Mouse (Mus musculus) midbrain, embryonic 15.5 days (tissue): Measurements from ENCODE around the gene Adgrb2. TPM values are rescaled to one million over a fixed set of nuclear protein-coding genes. Genes with fewer than 3 reads are reported as not detected.

ENCODE experiments used
- ATAC-seq: fragments of 200-750 bp; cut with Nextera tagmentation; replicated peaks from 2 replicates; pipeline ENCODE4 v1.8.0; 2017; ENCODE audit warnings: moderate TSS enrichment
- H3K27ac ChIP-seq: fragments of 300-500 bp; sonication (generic); 2 replicates; pipeline ENCODE4 v1.5.1; 2015; ENCODE audit warnings: mild to moderate bottlenecking, inconsistent platforms
- H3K27me3 ChIP-seq: fragments of 300-500 bp; sonication (generic); replicated peaks from 2 replicates; pipeline ENCODE4 v1.6.1; 2015; ENCODE audit warnings: inconsistent platforms
- H3K36me3 ChIP-seq: fragments of 300-500 bp; sonication (generic); replicated peaks from 2 replicates; pipeline ENCODE4 v1.6.1; 2015; ENCODE audit warnings: inconsistent platforms
- H3K4me1 ChIP-seq: fragments of 300-500 bp; sonication (generic); 2 replicates; pipeline ENCODE4 v1.6.1; 2015; ENCODE audit warnings: inconsistent platforms
- H3K4me2 ChIP-seq: fragments of 300-500 bp; sonication (generic); 2 replicates; pipeline ENCODE4 v1.6.1; 2015; ENCODE audit warnings: inconsistent platforms, mild to moderate bottlenecking, moderate library complexity
- H3K4me3 ChIP-seq: fragments of 300-500 bp; sonication (generic); 2 replicates; pipeline ENCODE4 v1.5.1; 2015; ENCODE audit warnings: mild to moderate bottlenecking, inconsistent platforms
- H3K9ac ChIP-seq: fragments of 300-500 bp; sonication (generic); 2 replicates; pipeline ENCODE4 v1.6.1; 2015; ENCODE audit warnings: mild to moderate bottlenecking, inconsistent platforms
- H3K9me3 ChIP-seq: fragments of 300-500 bp; sonication (generic); 2 replicates; pipeline ENCODE4 v1.6.1; 2016; ENCODE audit warnings: inconsistent platforms
- WGBS: fragments of 180-500 bp; shearing (Covaris S2); methylation state at CpG from one replicate; pipeline ENCODE4 v1.1.7; 2015; ENCODE audit warnings: mixed read lengths; 5-methylcytosine and 5-hydroxymethylcytosine counted together
- polyA plus RNA-seq: library from polyadenylated mRNA; unstranded; fragments of >200 nt; fragmentation: Nextera tagmentation; extraction: Ambion mirVana; gene quantifications from 2 replicates; pipeline ENCODE4 v1.2.1, GENCODE M21; 2015

The Adgrb2 gene
- polyA plus RNA-seq, 1 experiment from 2014 or later, result 19.4 TPM

DNA sequence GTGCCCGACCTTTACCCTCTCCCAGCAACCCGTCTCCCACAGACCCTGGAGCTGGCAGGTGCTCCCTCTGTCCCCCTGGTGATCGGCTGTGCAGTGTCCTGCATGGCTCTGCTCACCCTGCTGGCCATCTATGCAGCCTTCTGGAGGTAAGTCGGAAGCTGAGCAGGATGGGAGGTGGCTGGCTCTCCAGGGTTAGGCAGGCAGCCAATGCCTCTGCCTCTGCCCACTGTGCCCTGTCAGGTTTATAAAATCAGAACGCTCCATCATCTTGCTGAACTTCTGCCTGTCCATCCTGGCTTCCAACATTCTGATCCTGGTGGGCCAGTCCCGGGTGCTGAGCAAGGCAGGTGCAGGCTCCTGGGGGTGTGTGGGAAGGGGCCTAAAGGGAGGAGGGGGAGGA is 27.6 kb downstream of the Adgrb2 start:
- Histone ChIP-seq H3K36me3 (peaks cover 27% of the 10 kb centered on the region; the same call in 1 of the 2 replicates), H3K4me1 (no peaks in the 10 kb centered on the region; the same call in 1 of the 2 replicates), H3K27me3 (no peaks in the 10 kb centered on the region), H3K4me3 (no peak overlapping the region), H3K9me3 (no peaks in the 10 kb centered on the region), H3K27ac (no peak overlapping the region), H3K4me2 (no peak overlapping the region), H3K9ac (no peak overlapping the region)
- WGBS, result 88% methylated on average over 6 of the region's 6 CpGs
- no peak for ATAC-seq

DNA sequence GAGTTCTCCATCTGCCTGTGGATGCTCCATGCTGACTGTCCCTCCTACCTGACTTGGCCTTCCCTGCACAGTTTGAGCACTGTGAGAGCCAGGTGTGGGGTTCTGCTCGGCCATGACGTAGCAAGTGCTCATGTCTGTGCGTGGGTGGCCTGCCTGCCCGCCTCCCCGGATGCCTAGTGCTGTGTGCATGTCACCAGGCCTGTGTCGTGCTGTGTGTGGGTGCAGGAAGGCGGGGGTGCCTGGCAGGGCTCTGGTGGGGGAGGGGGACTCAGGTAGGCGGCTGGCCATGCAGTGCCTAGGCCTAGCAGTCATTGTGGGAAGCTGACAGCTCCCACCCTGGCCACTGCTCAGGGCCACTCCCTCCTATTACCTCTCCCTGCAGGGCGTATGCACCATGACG is 28.4 kb downstream of the Adgrb2 start:
- Histone ChIP-seq H3K4me1 (no peaks in the 10 kb centered on the region; the same call in 1 of the 2 replicates), H3K27me3 (no peaks in the 10 kb centered on the region), H3K27ac (no peak overlapping the region), H3K9me3 (no peaks in the 10 kb centered on the region), H3K9ac (no peak overlapping the region), H3K36me3 (peaks cover 26% of the 10 kb centered on the region; the same call in 1 of the 2 replicates), H3K4me3 (no peak overlapping the region), H3K4me2 (no peak overlapping the region)
- WGBS, result 78% methylated on average over 10 of the region's 10 CpGs
- no peak for ATAC-seq

DNA sequence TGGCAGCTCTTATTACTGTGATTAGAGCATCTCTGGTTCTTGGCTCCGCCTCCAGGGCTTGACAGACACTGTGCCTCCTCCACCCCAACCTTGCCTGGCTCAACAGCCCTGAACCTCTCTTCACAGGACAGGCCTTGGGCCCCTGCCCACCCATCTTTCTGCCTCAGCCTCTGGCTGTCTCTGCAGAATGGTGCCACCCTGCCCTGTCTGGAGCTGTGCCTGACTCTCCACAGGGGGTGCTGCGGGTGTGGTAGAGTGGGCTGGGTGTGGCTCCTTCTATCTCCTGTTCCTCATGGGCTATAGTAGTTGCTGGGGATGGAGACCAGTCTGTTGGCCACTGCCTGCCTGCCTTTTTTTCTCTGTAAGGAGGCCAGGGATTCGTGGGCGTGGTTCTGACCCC is 31.3 kb downstream of the Adgrb2 start:
- 74% methylated on average over 4 of the region's 4 CpGs for WGBS

DNA sequence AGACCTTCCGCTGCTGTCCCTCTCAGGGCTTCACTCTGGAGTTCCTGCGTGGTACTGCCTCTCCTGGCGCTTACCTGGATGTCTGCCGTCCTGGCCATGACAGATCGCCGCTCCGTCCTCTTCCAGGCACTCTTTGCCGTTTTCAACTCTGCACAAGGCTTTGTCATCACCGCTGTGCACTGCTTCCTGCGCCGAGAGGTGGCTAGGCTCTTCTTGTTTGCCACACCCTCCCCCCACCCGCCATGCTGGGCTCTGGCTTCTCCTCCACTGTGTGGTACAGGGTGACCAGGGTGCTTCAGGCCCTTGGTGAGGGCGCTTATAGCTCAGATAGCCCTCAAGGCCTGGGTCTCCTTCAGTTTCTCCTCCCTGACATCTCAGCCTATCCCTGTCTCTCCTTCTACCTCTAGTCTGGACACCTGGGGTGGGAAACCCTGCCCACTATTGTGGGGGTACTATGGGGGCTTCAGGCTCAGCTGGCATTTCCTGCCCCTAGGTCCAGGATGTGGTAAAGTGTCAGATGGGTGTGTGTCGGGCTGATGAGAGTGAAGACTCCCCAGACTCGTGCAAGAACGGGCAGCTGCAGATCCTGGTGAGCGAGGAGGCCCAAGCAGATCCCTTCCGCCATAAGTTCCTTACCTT is 32.5 kb downstream of the Adgrb2 start:
- Histone ChIP-seq H3K36me3 (peaks cover 12% of the 10 kb centered on the region; the same call in 1 of the 2 replicates), H3K9ac (no peak overlapping the region), H3K4me3 (no peak overlapping the region), H3K27me3 (no peaks in the 10 kb centered on the region), H3K9me3 (no peaks in the 10 kb centered on the region), H3K4me2 (no peak overlapping the region), H3K27ac (no peak overlapping the region), H3K4me1 (no peaks in the 10 kb centered on the region; the same call in 1 of the 2 replicates)
- ATAC-seq, result no peak
- WGBS, result 83% methylated on average over 18 of the region's 18 CpGs

More for the DNA sequence above, 31.3 kb downstream of the Adgrb2 start:
- Histone ChIP-seq H3K36me3 (peaks cover 21% of the 10 kb centered on the region; the same call in 1 of the 2 replicates), H3K4me3 (no peak overlapping the region), H3K9ac (no peak overlapping the region), H3K27ac (no peak overlapping the region), H3K9me3 (no peaks in the 10 kb centered on the region), H3K4me2 (no peak overlapping the region), H3K4me1 (no peaks in the 10 kb centered on the region; the same call in 1 of the 2 replicates), H3K27me3 (no peaks in the 10 kb centered on the region)
- no peak for ATAC-seq

DNA sequence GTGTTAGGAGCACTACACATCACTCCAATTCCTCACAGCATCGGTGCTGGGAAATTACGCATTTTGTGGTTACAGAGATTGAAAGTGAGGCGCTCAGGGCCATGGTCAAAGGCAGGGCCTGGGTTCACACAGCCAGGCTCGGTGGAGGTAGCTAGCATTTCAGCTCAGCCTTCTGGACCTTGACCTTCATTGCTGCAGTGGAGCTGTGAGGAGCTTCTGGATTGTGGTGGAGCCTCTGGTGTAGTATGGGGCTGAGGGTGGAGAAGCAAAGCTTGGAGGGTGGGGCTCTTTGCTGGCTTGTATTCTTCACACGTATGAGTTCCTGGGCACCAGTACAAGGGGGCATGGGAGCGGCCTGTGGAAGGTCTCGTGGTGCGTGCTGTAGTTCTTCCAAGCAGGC is 38.3 kb downstream of the Adgrb2 start:
- 90% methylated on average over 8 of the region's 8 CpGs for WGBS
- H3K4me3 ChIP-seq, result no peak overlapping the region
- no peaks in the 10 kb centered on the region for H3K9me3 ChIP-seq
- no peaks in the 10 kb centered on the region for H3K27me3 ChIP-seq
- no peak for ATAC-seq
- no peak overlapping the region for H3K27ac ChIP-seq
- peaks cover 7% of the 10 kb centered on the region; the same call in 1 of the 2 replicates for H3K36me3 ChIP-seq
- no peak overlapping the region for H3K9ac ChIP-seq
- H3K4me2 ChIP-seq, result no peak overlapping the region
- peaks cover 7% of the 10 kb centered on the region for H3K4me1 ChIP-seq

DNA sequence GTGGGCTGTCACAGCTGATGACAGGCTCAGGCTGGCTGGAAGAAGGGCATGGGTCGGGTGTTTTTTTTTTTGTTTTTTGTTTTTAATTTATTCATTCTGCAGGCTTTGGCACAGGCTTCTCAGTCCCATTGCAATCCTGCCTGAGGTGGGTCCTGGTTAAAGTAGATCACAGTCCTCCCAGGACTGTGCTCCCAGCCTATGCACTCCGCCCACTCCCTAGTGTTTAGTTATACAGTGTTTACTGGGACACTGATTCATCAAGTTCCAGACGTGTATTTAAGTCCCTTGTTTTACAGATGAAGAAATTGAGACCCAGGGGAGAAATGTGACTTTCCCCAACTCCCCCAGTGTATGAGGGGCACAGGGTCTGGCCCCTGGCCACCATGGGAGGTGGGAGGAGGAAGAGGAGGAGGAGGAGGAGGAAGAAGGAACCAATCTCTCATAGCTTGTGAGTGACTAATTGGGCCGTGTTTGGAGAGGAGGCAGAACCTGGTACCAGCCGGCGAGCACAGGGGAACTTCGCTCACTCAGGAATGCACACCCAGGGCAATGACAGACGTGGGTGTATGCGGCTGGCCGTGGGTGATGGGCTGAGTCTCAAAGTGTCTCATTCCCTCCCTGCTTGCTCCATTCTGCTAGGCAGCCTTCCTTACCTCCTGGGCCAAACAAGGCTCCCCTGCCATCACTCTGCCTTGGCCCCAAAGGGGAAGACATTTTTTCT is 39.0 kb downstream of the Adgrb2 start:
- no peak overlapping the region for H3K4me2 ChIP-seq
- no peak for ATAC-seq
- 76% methylated on average over 10 of the region's 10 CpGs for WGBS
- peaks cover 5% of the 10 kb centered on the region; the same call in 1 of the 2 replicates for H3K36me3 ChIP-seq
- H3K4me1 ChIP-seq, result peaks cover 12% of the 10 kb centered on the region
- no peaks in the 10 kb centered on the region for H3K9me3 ChIP-seq
- no peak overlapping the region for H3K9ac ChIP-seq
- no peaks in the 10 kb centered on the region for H3K27me3 ChIP-seq
- H3K4me3 ChIP-seq, result no peak overlapping the region
- H3K27ac ChIP-seq, result no peak overlapping the region

DNA sequence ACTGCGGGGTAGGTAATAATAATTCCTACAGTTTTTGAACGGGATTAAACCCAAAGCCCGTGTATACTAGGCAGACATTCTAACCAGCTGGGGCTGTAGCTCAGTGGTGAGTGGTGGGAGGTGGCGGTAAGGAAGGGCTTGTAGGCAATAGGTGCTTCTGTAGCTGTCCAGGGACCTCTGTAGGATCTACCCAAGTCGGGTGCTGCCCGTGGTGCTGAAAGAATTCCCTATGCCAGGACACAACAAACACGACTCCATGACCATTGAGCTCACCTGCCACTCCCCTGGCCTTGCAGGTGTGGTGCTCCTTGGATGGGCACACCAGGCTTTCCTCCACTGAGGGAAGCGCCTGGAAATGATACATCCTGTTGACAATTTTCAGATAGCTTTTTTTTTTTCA is 40.9 kb downstream of the Adgrb2 start:
- H3K27ac ChIP-seq, result no peak overlapping the region
- no peak overlapping the region for H3K4me2 ChIP-seq
- H3K27me3 ChIP-seq, result no peaks in the 10 kb centered on the region
- H3K4me1 ChIP-seq, result peaks cover 12% of the 10 kb centered on the region
- WGBS, result 54% methylated on average over 8 of the region's 8 CpGs
- ATAC-seq, result no peak
- no peak overlapping the region for H3K4me3 ChIP-seq
- no peak overlapping the region for H3K9ac ChIP-seq
- no peaks in the 10 kb centered on the region; the same call in 1 of the 2 replicates for H3K36me3 ChIP-seq
- no peaks in the 10 kb centered on the region for H3K9me3 ChIP-seq

DNA sequence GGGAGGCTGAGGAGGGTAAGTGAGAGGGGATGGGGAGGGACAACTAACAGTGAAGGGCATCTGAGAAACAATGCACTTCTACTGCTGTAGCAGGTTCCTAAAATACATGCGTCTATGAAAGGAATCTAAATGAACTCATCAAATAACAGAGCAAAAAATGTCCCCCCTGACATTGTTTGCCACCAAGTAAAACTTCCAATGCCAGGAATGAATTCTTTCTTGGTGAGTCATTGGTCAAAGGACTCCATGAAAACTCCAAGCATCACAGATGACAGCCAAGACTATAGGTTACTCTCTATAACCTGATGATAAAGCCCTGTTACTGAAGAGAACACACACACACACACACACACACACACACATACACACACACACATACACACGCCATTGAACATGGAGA is 46.5 kb downstream of the Adgrb2 start:
- H3K4me1 ChIP-seq, result peaks cover 39% of the 10 kb centered on the region
- WGBS, result 84% methylated on average over 2 of the region's 2 CpGs

DNA sequence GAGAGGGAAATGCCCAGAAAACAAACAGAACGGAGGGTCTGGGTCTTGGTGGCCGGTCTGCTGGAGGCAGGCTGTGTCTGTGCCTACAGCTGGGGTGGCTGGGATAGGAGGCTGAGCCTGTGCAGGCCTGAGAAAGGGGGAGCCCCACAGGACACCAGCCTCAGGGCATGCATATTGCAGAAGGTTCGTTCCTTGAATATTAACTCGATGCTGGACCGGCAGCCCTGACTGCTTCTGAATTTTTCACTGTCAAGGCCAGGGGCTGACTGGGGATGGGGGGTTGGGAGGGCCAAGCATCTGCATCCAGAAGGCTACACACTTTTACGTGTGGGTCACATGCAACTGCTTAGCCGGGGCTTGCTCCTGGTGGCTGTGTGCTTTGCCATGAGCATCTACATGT is 48.8 kb downstream of the Adgrb2 start:
- Histone ChIP-seq H3K9me3 (no peaks in the 10 kb centered on the region), H3K27me3 (no peaks in the 10 kb centered on the region), H3K27ac (peak overlapping the region; percentile 51), H3K36me3 (no peaks in the 10 kb centered on the region), H3K9ac (no peak overlapping the region), H3K4me1 (peaks cover 36% of the 10 kb centered on the region), H3K4me2 (no peak overlapping the region), H3K4me3 (no peak overlapping the region)
- ATAC-seq, result peak; percentile 69
- 38% methylated on average over 7 of the region's 7 CpGs for WGBS

More for the DNA sequence above, 46.5 kb downstream of the Adgrb2 start:
- H3K9me3 ChIP-seq, result no peaks in the 10 kb centered on the region
- ATAC-seq, result no peak
- H3K9ac ChIP-seq, result no peak overlapping the region
- no peaks in the 10 kb centered on the region for H3K27me3 ChIP-seq
- no peak overlapping the region for H3K4me2 ChIP-seq
- no peaks in the 10 kb centered on the region for H3K36me3 ChIP-seq
- no peak overlapping the region for H3K4me3 ChIP-seq
- no peak overlapping the region for H3K27ac ChIP-seq

DNA sequence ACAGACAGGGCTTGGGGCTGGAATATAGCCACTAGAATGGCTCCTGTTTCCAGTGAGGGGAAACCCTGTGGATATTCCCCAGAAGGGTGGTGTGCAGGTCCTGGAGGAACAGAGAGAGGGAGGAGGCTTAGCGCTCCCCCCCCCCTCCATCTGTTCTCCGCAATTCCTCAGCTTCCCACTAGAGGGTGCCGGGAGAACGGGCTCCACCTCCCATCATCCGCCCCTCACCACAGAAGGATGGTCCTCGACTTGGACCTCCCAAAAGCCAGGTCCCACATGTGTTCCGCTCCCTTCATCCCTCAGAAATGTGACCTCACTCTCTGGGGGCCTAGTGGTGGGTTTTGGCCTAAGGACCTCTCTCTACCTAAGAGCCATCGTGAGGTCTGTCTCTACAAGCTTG is 51.4 kb downstream of the Adgrb2 start:
- Histone ChIP-seq H3K27me3 (no peaks in the 10 kb centered on the region), H3K4me1 (peaks cover 36% of the 10 kb centered on the region), H3K4me3 (no peak overlapping the region), H3K9me3 (no peaks in the 10 kb centered on the region), H3K27ac (no peak overlapping the region), H3K36me3 (no peaks in the 10 kb centered on the region), H3K4me2 (no peak overlapping the region), H3K9ac (no peak overlapping the region)
- WGBS, result 8% methylated on average over 7 of the region's 8 CpGs
- peak; percentile 14; the same call in 1 of the 2 replicates for ATAC-seq

DNA sequence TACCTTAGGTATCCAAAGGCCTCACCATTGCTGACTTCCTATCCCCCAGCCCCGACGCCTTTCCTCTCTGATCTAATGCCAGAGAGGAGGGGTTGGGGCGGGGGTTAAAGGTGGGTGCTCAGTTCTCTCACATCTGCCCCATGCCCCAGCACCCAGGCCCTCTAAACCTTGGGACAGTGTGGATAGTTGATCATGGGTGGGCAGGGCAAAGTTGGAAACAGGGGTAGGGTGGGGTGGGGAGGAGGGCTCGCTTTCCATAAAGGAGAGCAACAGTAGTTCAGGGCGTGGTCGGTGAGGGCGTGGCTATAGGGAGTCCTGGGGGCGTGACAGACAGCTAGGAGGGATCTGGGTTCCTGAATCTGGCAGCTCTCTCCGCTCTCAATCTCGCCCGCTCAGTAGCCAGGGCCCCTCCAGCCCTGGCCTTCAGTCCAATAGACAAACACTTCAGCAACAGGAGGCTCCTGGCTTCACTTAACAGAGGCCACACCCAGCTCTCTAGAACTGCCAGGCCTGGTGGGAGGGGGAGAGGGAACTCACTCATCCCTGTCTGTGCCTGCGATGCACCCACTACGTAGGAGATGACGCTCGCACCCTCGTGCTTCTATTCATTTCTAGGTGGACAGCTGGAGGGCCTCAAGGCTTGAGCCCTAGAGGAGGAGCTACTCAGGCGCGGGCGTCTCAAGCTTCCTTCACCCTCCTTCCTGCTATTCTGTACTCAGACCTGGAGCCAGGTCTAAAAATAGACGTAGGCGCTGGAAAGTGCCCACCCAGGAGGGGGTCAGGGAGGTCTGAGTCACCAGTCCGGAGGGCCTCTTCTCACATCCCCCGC is 52.1 kb downstream of the Adgrb2 start:
- WGBS, result 15% methylated on average over 23 of the region's 23 CpGs
- no peak overlapping the region for H3K27ac ChIP-seq
- no peaks in the 10 kb centered on the region for H3K9me3 ChIP-seq
- no peaks in the 10 kb centered on the region for H3K36me3 ChIP-seq
- H3K4me3 ChIP-seq, result no peak overlapping the region
- H3K4me2 ChIP-seq, result no peak overlapping the region
- peak; percentile 29; the same call in 1 of the 2 replicates for ATAC-seq
- H3K9ac ChIP-seq, result no peak overlapping the region
- no peaks in the 10 kb centered on the region for H3K27me3 ChIP-seq
- peaks cover 36% of the 10 kb centered on the region for H3K4me1 ChIP-seq

DNA sequence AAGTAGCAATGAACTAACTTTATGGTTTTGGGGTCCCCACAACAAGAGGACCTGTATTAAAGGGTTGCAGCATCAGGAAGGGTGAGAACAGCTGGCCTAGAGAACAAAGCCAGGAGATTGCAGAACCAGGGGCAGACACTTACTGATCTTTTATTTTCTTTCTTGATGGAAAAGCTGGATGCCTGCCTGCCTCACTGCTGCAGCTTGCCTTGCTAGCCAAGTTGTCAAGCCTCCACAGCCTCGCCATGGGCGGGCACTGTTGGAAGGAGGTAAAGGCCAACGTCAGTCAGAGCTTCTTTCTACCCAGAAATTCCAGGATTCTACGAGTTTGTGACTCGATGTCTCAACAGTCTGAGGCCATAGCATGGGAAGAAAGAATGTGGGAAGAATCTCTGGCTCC is 54.7 kb downstream of the Adgrb2 start:
- Histone ChIP-seq H3K4me1 (peaks cover 28% of the 10 kb centered on the region), H3K9ac (no peak overlapping the region), H3K4me3 (no peak overlapping the region), H3K4me2 (no peak overlapping the region), H3K27me3 (no peaks in the 10 kb centered on the region), H3K27ac (no peak overlapping the region), H3K9me3 (no peaks in the 10 kb centered on the region), H3K36me3 (no peaks in the 10 kb centered on the region)
- WGBS, result 48% methylated on average over 5 of the region's 5 CpGs
- no peak for ATAC-seq
